Mouse (Mus musculus) heart, embryonic 10.5 days (tissue): Measurements from ENCODE around the gene Nenf. TPM values are rescaled to one million over a fixed set of nuclear protein-coding genes. Genes with fewer than 3 reads are reported as not detected.

Experiments used
- DNase-seq: peaks from one replicate; pipeline ENCODE4 v3.0.0-alpha.2; 2017; ENCODE audit warnings: low spot score
- H3K27ac ChIP-seq: fragments of 300-500 bp; sonication (generic); 2 replicates; pipeline ENCODE4 v1.5.1; 2016; ENCODE audit warnings: mild to moderate bottlenecking
- H3K27me3 ChIP-seq: fragments of 300-500 bp; sonication (generic); 2 replicates; pipeline ENCODE4 v1.6.1; 2016; ENCODE audit warnings: mild to moderate bottlenecking; ENCODE audit not compliant: poor library complexity, insufficient read depth, severe bottlenecking
- H3K36me3 ChIP-seq: fragments of 300-500 bp; sonication (generic); 2 replicates; pipeline ENCODE4 v1.6.1; 2016; ENCODE audit warnings: mild to moderate bottlenecking, moderate library complexity
- H3K4me1 ChIP-seq: fragments of 300-500 bp; sonication (generic); 2 replicates; pipeline ENCODE4 v1.6.1; 2016; ENCODE audit warnings: mild to moderate bottlenecking
- H3K4me3 ChIP-seq: fragments of 300-500 bp; sonication (generic); 2 replicates; pipeline ENCODE4 v1.5.1; 2016; ENCODE audit warnings: mild to moderate bottlenecking, moderate library complexity
- H3K9me3 ChIP-seq: fragments of 300-500 bp; sonication (generic); 2 replicates; pipeline ENCODE4 v1.6.1; 2016; ENCODE audit warnings: mild to moderate bottlenecking, moderate library complexity
- WGBS: fragments of 180-500 bp; shearing (Covaris S2); methylation state at CpG from one replicate; pipeline ENCODE4 v1.1.7; 2016; 5-methylcytosine and 5-hydroxymethylcytosine counted together
- polyA plus RNA-seq: library from polyadenylated mRNA; unstranded; fragments of >200 nt; fragmentation: Nextera tagmentation; extraction: Ambion mirVana; gene quantifications from 2 replicates; pipeline ENCODE4 v1.2.1, GENCODE M21; 2016

The Nenf gene
- polyA plus RNA-seq, 1 experiment from 2014 or later: 78.2 TPM

GRCm38 (mm10) chr1:191272660-191273059, 45.3 kb downstream of the Nenf start:
- no peak overlapping the region for H3K27ac ChIP-seq
- no peak overlapping the region for H3K4me3 ChIP-seq
- H3K27me3 ChIP-seq: 0 out of 2 replicates have a peak, but pooled peaks cover 5% of the 10 kb centered on the region
- DNase-seq: no peak
- H3K4me1 ChIP-seq: peaks cover 32% of the 10 kb centered on the region
- WGBS: 76% methylated on average over 3 of the region's 3 CpGs
- H3K36me3 ChIP-seq: no peaks in the 10 kb centered on the region
- H3K9me3 ChIP-seq: no peaks in the 10 kb centered on the region

GRCm38 (mm10) chr1:191269648-191269952, 48.4 kb downstream of the Nenf start:
- peak overlapping the region; percentile 84 for H3K27ac ChIP-seq
- no peaks in the 10 kb centered on the region for H3K9me3 ChIP-seq
- H3K27me3 ChIP-seq: 0 out of 2 replicates have a peak, but pooled peaks cover 5% of the 10 kb centered on the region
- H3K4me1 ChIP-seq: peaks cover 35% of the 10 kb centered on the region
- 43% methylated on average over 8 of the region's 8 CpGs for WGBS
- no peaks in the 10 kb centered on the region for H3K36me3 ChIP-seq
- no peak for DNase-seq
- H3K4me3 ChIP-seq: no peak overlapping the region

- Histone ChIP-seq H3K4me3 (no peak overlapping the region), H3K36me3 (no peaks in the 10 kb centered on the region), H3K27me3 (0 out of 2 replicates have a peak, but pooled peaks cover 5% of the 10 kb centered on the region), H3K27ac (peak overlapping the region; percentile 84), H3K9me3 (no peaks in the 10 kb centered on the region), H3K4me1 (peaks cover 35% of the 10 kb centered on the region)
- 38% methylated on average over 5 of the region's 5 CpGs for WGBS
- no peak for DNase-seq
These were observed 49.0 kb downstream of the Nenf start for GRCm38 (mm10) chr1:191268797-191269647.

GRCm38 (mm10) chr1:191267856-191268255, 50.1 kb downstream of the Nenf start:
- peaks cover 35% of the 10 kb centered on the region for H3K4me1 ChIP-seq
- peaks cover 5% of the 10 kb centered on the region; the same call in 1 of the 2 replicates for H3K27me3 ChIP-seq
- H3K36me3 ChIP-seq: no peaks in the 10 kb centered on the region
- peak overlapping the region; percentile 43 for H3K27ac ChIP-seq
- no peak for DNase-seq
- 32% methylated on average over 5 of the region's 5 CpGs for WGBS
- no peak overlapping the region for H3K4me3 ChIP-seq
- no peaks in the 10 kb centered on the region for H3K9me3 ChIP-seq

- no peak for DNase-seq
- WGBS: 84% methylated on average over 5 of the region's 5 CpGs
- Histone ChIP-seq H3K36me3 (no peaks in the 10 kb centered on the region), H3K9me3 (no peaks in the 10 kb centered on the region), H3K4me3 (no peak overlapping the region), H3K27ac (no peak overlapping the region), H3K27me3 (peaks cover 5% of the 10 kb centered on the region; the same call in 1 of the 2 replicates), H3K4me1 (peaks cover 36% of the 10 kb centered on the region)
These were observed 50.8 kb downstream of the Nenf start for GRCm38 (mm10) chr1:191267162-191267561.

GRCm38 (mm10) chr1:191263471-191263870, 54.5 kb downstream of the Nenf start:
- Histone ChIP-seq H3K4me3 (no peak overlapping the region), H3K9me3 (no peaks in the 10 kb centered on the region), H3K27me3 (peaks cover 1% of the 10 kb centered on the region; the same call in 1 of the 2 replicates), H3K36me3 (no peaks in the 10 kb centered on the region), H3K27ac (no peak overlapping the region), H3K4me1 (peaks cover 38% of the 10 kb centered on the region)
- WGBS: 84% methylated on average over 5 of the region's 5 CpGs
- DNase-seq: no peak

- Histone ChIP-seq H3K4me1 (peaks cover 29% of the 10 kb centered on the region), H3K36me3 (no peaks in the 10 kb centered on the region), H3K9me3 (no peaks in the 10 kb centered on the region), H3K27me3 (no peaks in the 10 kb centered on the region; the same call in 1 of the 2 replicates), H3K27ac (no peak overlapping the region), H3K4me3 (no peak overlapping the region)
- DNase-seq: no peak
- 59% methylated on average over 6 of the region's 6 CpGs for WGBS
These were observed 56.1 kb downstream of the Nenf start for GRCm38 (mm10) chr1:191261861-191262260.

GRCm38 (mm10) chr1:191259661-191260060, 58.3 kb downstream of the Nenf start:
- H3K9me3 ChIP-seq: no peaks in the 10 kb centered on the region
- H3K27ac ChIP-seq: no peak overlapping the region
- no peak for DNase-seq
- peaks cover 32% of the 10 kb centered on the region for H3K4me1 ChIP-seq
- H3K4me3 ChIP-seq: no peak overlapping the region
- no peaks in the 10 kb centered on the region; the same call in 1 of the 2 replicates for H3K27me3 ChIP-seq
- 58% methylated on average over 5 of the region's 5 CpGs for WGBS
- H3K36me3 ChIP-seq: no peaks in the 10 kb centered on the region

- Histone ChIP-seq H3K9me3 (no peaks in the 10 kb centered on the region), H3K27ac (no peak overlapping the region), H3K36me3 (no peaks in the 10 kb centered on the region), H3K4me1 (peaks cover 36% of the 10 kb centered on the region), H3K4me3 (no peak overlapping the region; the same call in 1 of the 2 replicates), H3K27me3 (no peaks in the 10 kb centered on the region; the same call in 1 of the 2 replicates)
- WGBS: 20% methylated on average over 7 of the region's 7 CpGs
- no peak for DNase-seq
These were observed 58.9 kb downstream of the Nenf start for GRCm38 (mm10) chr1:191259121-191259520.

GRCm38 (mm10) chr1:191258521-191258920, 59.5 kb downstream of the Nenf start:
- no peak overlapping the region for H3K27ac ChIP-seq
- 41% methylated on average over 3 of the region's 3 CpGs for WGBS

GRCm38 (mm10) chr1:191257981-191258380, 60.0 kb downstream of the Nenf start:
- 61% methylated on average over 2 of the region's 2 CpGs for WGBS
- DNase-seq: no peak
- Histone ChIP-seq H3K4me1 (peaks cover 36% of the 10 kb centered on the region), H3K4me3 (no peak overlapping the region), H3K9me3 (no peaks in the 10 kb centered on the region), H3K27ac (no peak overlapping the region), H3K27me3 (no peaks in the 10 kb centered on the region), H3K36me3 (no peaks in the 10 kb centered on the region)

More at GRCm38 (mm10) chr1:191258521-191258920, 59.5 kb downstream of the Nenf start:
- no peaks in the 10 kb centered on the region for H3K9me3 ChIP-seq
- no peak overlapping the region for H3K4me3 ChIP-seq
- DNase-seq: no peak
- H3K4me1 ChIP-seq: peaks cover 36% of the 10 kb centered on the region
- no peaks in the 10 kb centered on the region; the same call in 1 of the 2 replicates for H3K27me3 ChIP-seq
- no peaks in the 10 kb centered on the region for H3K36me3 ChIP-seq

- no peak for DNase-seq
- H3K27ac ChIP-seq: no peak overlapping the region
- H3K27me3 ChIP-seq: no peaks in the 10 kb centered on the region
- H3K9me3 ChIP-seq: no peaks in the 10 kb centered on the region
- peaks cover 36% of the 10 kb centered on the region for H3K4me1 ChIP-seq
- no peak overlapping the region for H3K4me3 ChIP-seq
- 70% methylated on average over 3 of the region's 3 CpGs for WGBS
- H3K36me3 ChIP-seq: no peaks in the 10 kb centered on the region
These were observed 60.6 kb downstream of the Nenf start for GRCm38 (mm10) chr1:191257351-191257771.
